Mouse (Mus musculus) spleen, postnatal 0 days (tissue): Measurements from ENCODE around the gene Rps4x. TPM values are rescaled to one million over a fixed set of nuclear protein-coding genes. Genes with fewer than 3 reads are reported as not detected.

ENCODE experiments used
- polyA plus RNA-seq: library from polyadenylated mRNA; unstranded; fragments of >200 nt; fragmentation: Nextera tagmentation; extraction: Ambion mirVana; gene quantifications from 2 replicates; pipeline ENCODE4 v1.2.1, GENCODE M21; 2015

The Rps4x gene
- polyA plus RNA-seq: 825 and 834 TPM in 2 replicates

DNA sequence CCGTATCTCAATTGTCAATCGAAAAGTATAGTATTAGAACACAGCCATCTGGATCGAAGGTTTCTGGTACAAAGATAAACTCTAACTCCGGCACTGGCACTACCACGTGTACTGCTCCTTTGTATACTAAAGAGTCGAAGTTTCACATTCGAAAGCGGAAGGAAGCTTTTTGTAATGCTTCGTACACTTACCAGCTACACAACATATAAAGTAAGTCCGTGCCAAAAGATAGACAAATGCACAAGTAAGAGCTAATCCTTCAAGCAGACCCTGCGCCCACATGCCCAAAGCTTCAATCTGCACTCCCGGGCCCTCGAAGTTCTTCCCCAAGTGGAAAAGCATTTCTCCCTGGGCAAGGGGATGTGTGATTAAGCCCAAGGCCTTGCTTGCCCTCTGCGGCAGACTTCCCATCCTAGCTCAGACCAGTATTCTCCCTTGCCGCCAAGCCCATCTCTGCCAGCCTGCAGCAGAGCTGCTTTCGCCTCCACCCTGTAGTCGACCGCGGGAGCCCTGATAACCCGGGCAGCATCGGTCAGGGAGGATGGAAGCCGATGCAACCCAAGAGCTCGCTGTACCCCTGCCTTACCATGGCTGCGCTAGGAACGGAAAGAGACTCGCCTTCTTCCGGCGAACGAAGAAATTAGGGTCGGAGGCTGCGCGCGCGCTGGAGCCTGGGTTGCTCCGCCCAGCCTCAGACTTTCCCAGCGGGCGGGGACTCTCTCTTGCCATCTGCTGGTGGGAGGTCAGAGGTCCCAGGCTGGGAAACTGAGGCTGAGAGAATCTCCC, at the start of gene Rps4x:
TSS of gene Rps4x (minus strand) at position 683 of the 786 bp plus-strand sequence.

DNA sequence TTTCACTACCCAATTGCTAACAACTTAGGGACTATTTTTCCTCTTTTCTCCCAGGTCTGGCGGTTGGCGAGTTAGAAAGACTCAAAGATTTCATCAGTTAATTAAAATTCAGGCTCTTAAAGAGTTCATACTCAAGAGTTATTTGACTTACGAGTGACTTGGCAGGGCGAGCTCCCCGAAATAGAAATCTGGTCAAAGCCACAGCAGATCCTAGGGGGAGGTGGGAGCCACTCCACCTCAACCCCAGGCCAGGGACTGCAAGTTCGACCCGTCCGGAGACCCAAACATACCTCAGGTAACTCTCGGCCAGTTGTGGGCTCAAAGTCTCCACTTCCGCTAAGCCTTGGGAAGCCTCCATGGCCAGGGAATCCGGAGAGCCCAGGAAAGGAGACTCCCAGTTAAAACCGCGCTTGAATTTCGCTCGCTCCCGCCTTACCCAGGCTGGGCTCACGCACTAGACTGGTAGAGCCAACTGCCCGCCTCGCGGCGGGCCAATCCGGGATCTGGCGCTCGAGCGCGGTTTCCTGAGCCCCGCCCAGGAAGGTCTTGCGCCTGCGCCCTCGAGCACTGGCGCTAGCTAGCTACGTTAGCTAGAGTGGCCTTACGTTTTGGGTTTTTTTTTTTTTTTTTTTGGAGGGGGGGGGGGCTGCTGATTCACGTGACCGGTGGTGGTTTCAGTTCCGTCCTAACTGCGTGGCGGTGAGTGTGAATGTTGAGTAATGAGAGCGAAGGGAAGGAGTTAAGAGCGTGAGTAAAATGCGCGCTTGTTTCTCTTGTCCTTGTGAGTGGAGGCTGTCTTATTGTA, 32.4 kb downstream of the Rps4x start, which contains the start of gene Ercc6l:
TSS of gene Ercc6l (minus strand) at position 474 of the 805 bp plus-strand sequence.

Other genes with a start within 250 kb of the Rps4x start
- 0.49 and 0.74 TPM in 2 replicates for gene Rtl5, start 118.1 kb downstream of the Rps4x start, polyA plus RNA-seq
- gene Pin4, start 69.9 kb downstream of the Rps4x start, polyA plus RNA-seq: 56.2 and 57.8 TPM in 2 replicates
- gene Ercc6l, start 32.3 kb downstream of the Rps4x start, polyA plus RNA-seq: 7.7 and 8.5 TPM in 2 replicates
- gene Cited1, start 62.8 kb upstream of the Rps4x start, polyA plus RNA-seq: 1.2 and 1.5 TPM in 2 replicates